Mouse (Mus musculus): ENCODE results near the gene Lsp1.

The Lsp1 gene

GRCm38 (mm10) chr7:142460636-142461077 is at the start of gene Lsp1:
Lsp1 (plus strand) TSS chr7:142460809.
- no peak for DNase-seq

DNA sequence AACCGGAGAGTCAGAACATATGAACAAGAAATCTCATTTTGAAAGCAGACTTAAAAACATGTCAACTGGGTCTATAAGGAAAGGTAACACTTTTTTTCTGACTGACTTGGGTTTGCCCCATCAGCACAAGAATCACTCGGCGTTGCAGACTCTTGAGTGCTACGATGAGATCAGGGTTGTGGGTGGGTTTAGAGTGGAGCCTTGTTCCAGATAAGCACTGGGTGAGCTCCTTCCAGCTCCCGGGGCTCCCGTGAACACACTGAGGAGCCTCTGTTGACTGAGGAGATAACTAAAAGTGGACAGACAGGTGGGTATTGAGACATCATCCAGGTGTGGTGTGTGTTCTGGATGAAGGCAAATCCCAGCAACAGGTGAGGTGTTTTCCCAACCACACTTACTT is 47.3 kb upstream of the Lsp1 start:
- DNase-seq, result no peak

DNA sequence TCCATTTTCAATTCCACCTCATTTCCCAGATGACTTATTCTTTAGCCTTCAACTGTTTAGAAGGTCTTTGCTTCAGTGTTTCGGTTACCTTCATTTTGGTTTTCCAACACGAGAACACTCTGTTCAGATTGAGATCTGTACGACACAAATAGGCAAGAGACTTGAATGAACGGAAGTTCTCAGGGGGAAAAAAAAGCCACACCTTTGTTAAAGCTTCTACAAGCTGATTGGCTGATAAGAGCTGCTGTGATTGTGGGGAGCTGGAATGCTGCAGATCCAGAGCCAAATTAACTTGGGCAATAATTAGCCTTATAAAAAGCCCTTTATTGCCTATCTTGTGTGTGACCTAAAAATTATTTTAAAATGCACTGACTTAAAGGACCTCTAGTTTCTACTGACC is 45.3 kb upstream of the Lsp1 start:
- no peak for DNase-seq

GRCm38 (mm10) chr7:142416225-142416624 is 44.4 kb upstream of the Lsp1 start:
- DNase-seq, result no peak

GRCm38 (mm10) chr7:142418027-142418426 is 42.6 kb upstream of the Lsp1 start:
- DNase-seq, result no peak

GRCm38 (mm10) chr7:142418679-142419078 is 41.9 kb upstream of the Lsp1 start:
- DNase-seq, result no peak

DNA sequence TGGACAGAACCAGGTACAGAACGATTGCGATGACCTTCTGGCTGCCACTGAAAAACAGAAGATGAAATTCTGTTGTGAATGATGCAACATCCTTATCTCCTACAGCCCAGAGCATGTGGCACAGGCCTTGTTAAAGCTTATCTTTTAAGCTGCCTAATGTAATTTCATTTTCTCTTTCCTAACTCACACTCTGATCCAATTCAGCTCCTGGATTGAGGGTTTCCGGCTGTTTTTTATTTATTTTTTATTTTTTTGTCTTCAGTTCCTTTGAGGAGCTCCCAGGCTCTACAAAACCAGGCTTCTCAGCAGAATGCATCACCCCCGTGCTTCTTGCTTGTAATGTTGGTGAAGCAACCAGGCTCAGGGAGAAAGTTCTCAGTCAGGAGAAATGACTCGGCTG is 40.7 kb upstream of the Lsp1 start:
- no peak for DNase-seq

GRCm38 (mm10) chr7:142421826-142422225 is 38.8 kb upstream of the Lsp1 start:
- no peak for DNase-seq

GRCm38 (mm10) chr7:142425641-142426213 is 34.9 kb upstream of the Lsp1 start:
- DNase-seq, result no peak

- DNase-seq, result peak; percentile 50
Measured at GRCm38 (mm10) chr7:142428213-142428612, 32.4 kb upstream of the Lsp1 start.

- peak; percentile 68 for DNase-seq
Measured at GRCm38 (mm10) chr7:142430160-142430678, 30.4 kb upstream of the Lsp1 start.

- no peak for DNase-seq
Measured at GRCm38 (mm10) chr7:142431106-142431505, 29.5 kb upstream of the Lsp1 start.

DNA sequence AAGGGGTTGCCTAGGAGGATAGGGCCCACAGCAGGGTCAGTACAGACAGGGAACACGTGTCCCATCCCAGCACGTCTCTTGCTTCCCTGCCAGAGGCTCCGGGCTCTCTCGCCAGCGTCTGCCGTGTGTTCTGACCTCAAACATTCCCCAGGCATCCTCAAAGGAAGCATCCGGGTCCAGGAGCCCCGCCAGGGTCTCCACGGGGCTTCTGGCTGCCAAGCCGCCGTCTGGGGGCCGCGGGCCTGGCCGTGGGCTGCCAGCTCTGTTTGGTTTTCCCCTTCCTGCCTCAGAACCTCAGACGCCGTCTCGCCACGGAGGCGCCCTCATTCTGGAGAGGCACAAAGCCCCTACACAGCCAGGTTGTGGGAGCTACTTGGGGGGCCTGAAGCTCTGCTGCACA is 27.0 kb upstream of the Lsp1 start:
- DNase-seq, result no peak

GRCm38 (mm10) chr7:142434137-142434865 is 26.3 kb upstream of the Lsp1 start, which contains the start of gene Syt8:
Syt8 (plus strand) TSS chr7:142434850.
- DNase-seq, result no peak

DNA sequence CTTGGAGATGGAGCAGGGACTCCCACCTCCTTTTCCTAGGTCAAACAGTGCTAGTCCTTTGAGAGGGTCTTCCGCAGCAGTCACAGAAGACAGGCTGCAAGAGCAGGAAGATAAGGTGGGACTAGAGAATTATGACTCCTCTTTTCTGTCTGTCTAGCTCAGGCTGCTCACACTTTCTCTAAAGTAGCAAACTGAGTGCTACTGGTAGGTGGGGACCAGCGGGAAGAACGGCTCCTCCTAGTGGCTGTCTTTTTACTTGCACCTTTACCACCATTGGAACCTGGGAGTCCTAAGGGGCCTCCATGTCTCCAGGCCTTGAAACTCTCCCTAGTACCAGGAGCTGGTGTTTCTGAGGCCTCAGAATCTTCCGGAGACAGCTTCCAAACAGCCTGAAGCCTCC is 25.1 kb upstream of the Lsp1 start:
- peak; percentile 51 for DNase-seq

DNA sequence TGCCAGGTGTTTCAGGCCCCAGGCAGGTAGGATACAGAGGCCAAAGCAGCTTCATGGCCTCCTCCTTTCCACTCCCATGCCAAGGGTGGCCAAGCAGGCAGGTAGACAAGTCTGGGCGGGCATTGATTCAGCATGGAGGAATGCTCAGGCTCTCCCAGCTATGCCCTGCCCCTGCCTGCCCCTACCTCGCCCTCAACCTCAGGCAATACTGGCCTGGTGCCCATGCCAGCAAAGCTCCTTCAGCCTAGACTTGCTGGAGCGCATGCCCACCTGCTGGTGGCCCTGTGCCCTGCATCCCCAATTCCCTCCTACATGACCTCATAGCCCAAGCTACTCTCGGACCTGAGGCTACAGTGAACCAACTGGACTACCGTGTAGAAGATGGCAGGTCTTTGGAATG is 23.3 kb upstream of the Lsp1 start:
- DNase-seq, result no peak

GRCm38 (mm10) chr7:142439966-142440365 is 20.6 kb upstream of the Lsp1 start:
- no peak for DNase-seq

DNA sequence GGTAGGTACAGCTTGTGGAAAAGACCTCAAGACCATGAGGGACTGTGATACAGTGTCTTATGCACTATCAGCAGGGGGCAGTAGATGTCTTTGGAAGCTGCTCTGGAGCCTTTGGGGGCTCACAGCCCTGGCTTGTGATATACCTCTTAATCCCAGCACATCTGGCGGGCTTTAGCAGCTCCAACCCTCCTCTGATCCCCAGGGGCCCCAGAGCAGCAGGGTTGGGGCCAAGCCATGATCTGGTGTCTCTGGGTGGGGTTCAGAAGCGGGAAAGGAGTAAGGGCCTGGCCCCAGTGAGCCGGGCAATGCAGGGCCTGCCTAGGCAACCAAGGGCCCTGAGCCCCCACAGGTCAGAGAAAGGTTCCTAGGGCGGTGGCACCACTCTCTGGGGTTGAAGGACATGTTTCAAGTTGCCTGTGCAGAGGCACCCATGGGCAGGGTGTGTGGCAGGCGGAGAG is 19.9 kb upstream of the Lsp1 start:
- no peak for DNase-seq

DNA sequence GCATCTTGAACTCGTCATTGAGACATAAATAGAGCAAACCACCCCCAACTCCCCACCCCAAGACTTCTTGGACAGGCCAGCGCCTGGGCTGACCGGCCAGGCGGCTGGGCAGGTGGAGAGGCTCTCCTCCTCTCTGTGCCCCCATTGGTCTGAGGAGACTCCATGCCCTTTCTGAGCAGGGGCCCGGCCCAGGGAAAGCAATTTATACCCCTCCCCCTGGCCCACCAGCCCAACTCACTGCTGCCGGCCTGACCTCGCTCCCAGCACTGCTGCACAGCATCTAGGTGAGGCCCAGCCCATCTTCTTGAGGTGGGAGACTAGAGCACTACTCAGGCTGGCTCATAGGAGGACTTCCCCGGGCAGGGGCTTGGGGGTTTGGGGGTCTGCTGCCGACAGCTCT is 19.0 kb upstream of the Lsp1 start, which contains the start of gene Tnni2:
Gene Tnni2 (plus strand): TSS at position 224 of the 400 bp plus-strand sequence.
- no peak for DNase-seq

GRCm38 (mm10) chr7:142442081-142442907 is 18.3 kb upstream of the Lsp1 start:
- no peak for DNase-seq

DNA sequence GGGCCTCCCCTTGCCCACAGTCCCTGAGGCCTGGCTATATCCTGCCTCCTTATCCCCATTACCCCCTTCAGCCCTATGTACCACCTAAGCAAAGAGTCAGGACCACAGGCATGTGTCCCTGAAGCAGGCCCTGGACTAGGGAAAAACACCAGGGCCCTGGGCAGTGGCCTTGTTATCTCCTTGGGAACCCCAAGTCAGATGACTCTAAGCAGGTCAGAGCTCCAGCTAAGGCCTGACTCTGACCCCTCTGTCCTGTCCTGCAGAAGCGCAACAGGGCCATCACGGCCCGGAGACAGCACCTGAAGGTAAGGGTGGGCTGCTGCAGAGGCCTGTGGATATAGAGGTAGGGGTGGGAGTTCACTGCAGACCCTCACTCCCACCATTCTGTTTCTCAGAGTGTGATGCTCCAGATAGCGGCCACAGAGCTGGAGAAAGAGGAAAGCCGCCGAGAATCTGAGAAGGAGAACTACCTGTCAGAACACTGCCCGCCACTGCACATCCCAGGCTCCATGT is 17.6 kb upstream of the Lsp1 start:
- no peak for DNase-seq

DNA sequence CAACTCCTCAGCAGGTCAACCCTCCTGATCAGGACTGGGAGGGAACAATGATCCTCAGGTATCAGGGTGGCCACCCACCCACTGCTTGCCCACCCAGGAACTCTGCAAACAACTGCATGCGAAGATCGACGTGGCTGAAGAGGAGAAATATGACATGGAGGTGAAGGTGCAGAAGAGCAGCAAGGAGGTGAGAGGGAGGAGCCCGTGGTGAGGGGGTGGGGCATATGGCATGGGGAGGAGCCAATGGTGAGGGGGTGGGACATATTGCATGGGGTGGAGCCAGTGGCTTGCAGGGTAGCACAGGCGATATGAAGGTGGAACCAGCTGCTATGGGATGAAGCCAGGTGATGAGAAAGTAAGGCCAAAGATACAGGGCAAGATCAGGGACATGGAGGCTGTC is 17.1 kb upstream of the Lsp1 start:
- no peak for DNase-seq

GRCm38 (mm10) chr7:142444171-142444570 is 16.4 kb upstream of the Lsp1 start:
- no peak for DNase-seq
